Mouse (Mus musculus) stomach, postnatal 0 days (tissue): Measurements from ENCODE around the gene Pnpla7.

Experiments
- CTCF ChIP-seq: IDR thresholded peaks from 2 replicates; pipeline ENCODE4 v1.5.1; 2016; ENCODE audit warnings: antibody characterized with exemption, low read depth, mild to moderate bottlenecking, moderate library complexity
- EP300 ChIP-seq: optimal IDR thresholded peaks from 2 replicates; pipeline ENCODE3; 2016; ENCODE audit warnings: antibody characterized with exemption

- TF ChIP-seq CTCF: no peak
- TF ChIP-seq EP300: no peak
Measured at GRCm38 (mm10) chr2:25066552-25066951, 90.7 kb downstream of the Pnpla7 start.
